Mouse (Mus musculus): ENCODE results near the gene Olfr18. TPM values are rescaled to one million over a fixed set of nuclear protein-coding genes. Genes with fewer than 3 reads are reported as not detected.

Olfr18 gene
- polyA plus RNA-seq (2014; fragmentation: Illumina TruSeq; extraction: RNeasy Lipid Tissue Mini Kit (QIAGEN cat#74804); ENCODE audit: low read depth, low replicate concordance), result not detected

DNA sequence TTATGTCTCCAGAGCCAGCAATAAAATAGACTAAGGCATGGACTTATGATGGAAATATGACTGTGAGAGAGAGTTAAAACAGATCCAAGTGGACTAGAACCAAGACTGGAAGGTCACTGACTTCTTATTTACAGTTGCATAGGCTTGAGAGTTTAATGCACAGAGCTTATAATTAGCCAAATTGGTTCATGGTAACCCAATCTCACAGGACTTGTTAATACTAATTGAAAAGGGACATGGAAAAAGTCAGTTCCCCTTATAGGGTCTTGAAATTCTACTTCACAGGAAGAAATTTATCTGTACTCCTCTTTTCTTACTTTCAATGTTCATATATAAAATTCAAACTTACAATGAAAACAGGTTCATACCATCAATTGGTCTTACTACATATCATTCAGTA lies at the start of gene Olfr18:
Olfr18 (minus strand) TSS at position 101 of the 400 bp plus-strand sequence.

DNA sequence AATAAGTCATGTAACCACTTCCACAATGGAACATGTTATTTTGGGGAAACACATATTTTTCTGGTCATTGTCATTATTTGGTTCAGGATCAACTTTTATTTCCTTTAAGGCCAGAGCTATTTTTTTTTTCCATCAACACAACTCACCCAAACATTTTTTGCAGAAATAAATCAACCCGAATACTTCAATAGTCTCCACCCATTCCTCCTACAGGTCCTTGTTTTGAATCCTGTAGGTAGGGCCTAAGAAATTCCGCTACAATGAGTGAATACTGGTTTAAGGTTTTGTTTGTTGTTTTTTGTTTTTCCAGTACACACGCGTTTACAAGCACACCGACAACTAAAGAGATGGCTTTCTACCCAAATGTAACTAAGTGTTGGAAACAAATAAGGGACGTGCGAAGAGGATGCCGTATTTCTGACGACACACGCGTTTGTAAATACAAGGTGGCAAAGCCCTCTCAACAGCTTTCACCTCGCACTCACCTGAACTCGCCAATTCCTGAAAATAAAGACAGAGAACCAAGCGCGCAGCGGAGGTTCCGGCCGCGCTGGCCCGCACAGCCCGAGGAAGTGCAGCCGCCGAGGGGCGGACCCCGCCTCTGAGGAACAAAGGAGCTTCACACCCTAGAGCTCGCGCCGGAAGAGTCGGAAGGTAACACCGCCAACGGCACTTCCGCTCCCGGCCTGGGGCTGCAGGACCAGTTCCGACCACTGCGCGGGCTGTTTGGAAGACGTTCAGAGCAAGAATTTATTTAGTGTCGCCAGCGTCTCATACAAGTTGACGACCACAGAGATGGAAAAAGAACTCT lies 48.8 kb upstream of the Olfr18 start, which contains the start of gene Zfp560:
Zfp560 (minus strand) TSS at position 646 of the 811 bp plus-strand sequence.

DNA sequence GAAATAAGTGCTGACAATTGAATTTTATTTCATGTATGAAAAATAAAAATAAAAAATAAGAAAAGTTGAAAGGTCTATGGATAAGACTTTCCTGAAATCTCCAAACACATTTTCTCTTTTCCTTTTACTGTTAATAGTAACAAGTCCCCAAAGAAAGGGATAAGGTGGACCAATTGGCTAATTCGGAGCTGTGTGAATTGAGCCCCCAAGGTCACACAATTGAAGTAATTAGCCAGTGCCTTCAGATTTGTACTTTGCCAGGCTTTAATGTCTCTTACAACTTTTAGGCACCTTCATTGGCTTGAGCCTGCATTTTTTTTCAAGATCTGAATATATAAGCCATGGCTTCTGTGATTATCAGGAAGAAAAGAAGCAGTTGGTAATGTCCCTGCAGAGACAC lies 37.7 kb downstream of the Olfr18 start, which contains the start of gene Olfr873:
Olfr873 (plus strand) TSS at position 301 of the 400 bp plus-strand sequence.

DNA sequence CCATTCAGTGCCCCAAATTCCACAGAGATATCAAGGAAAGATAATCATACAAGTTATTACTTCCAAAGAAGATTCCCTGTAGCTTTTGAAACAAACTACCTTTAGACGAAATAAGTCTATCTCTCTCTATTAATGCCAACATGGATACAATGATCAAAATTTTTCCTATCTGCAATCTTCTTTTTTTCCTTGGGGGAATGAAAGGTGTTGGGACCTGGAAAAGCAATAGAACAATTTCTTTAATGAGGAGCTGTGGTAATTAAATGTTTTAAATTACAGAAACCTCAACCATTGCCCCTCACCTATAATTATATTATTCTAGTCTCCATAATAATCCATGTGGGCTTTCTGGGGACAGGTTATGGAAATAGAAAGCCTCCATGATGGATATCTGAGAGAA lies 53.8 kb downstream of the Olfr18 start, which contains the start of gene Olfr39:
Olfr39 (plus strand) TSS at position 301 of the 400 bp plus-strand sequence.

Other genes starting within 250 kb of the Olfr18 start
- not detected for gene Olfr868, start 237.5 kb downstream of the Olfr18 start, polyA plus RNA-seq (2014; fragmentation: Illumina TruSeq; extraction: RNeasy Lipid Tissue Mini Kit (QIAGEN cat#74804); ENCODE audit: low read depth, low replicate concordance)
- gene Olfr869, start 207.1 kb downstream of the Olfr18 start, polyA plus RNA-seq (2014; fragmentation: Illumina TruSeq; extraction: RNeasy Lipid Tissue Mini Kit (QIAGEN cat#74804); ENCODE audit: low read depth, low replicate concordance), result not detected
- not detected for gene Olfr870, start 162.0 kb downstream of the Olfr18 start, polyA plus RNA-seq (2014; fragmentation: Illumina TruSeq; extraction: RNeasy Lipid Tissue Mini Kit (QIAGEN cat#74804); ENCODE audit: low read depth, low replicate concordance)
- gene Olfr871, start 123.9 kb downstream of the Olfr18 start, polyA plus RNA-seq (2014; fragmentation: Illumina TruSeq; extraction: RNeasy Lipid Tissue Mini Kit (QIAGEN cat#74804); ENCODE audit: low read depth, low replicate concordance), result not detected
- gene Olfr872, start 99.0 kb downstream of the Olfr18 start, polyA plus RNA-seq (2014; fragmentation: Illumina TruSeq; extraction: RNeasy Lipid Tissue Mini Kit (QIAGEN cat#74804); ENCODE audit: low read depth, low replicate concordance), result not detected
- gene Olfr39, start 53.7 kb downstream of the Olfr18 start, polyA plus RNA-seq (2014; fragmentation: Illumina TruSeq; extraction: RNeasy Lipid Tissue Mini Kit (QIAGEN cat#74804); ENCODE audit: low read depth, low replicate concordance), result not detected
- gene Olfr873, start 37.6 kb downstream of the Olfr18 start, polyA plus RNA-seq (2014; fragmentation: Illumina TruSeq; extraction: RNeasy Lipid Tissue Mini Kit (QIAGEN cat#74804); ENCODE audit: low read depth, low replicate concordance), result not detected
- gene Zfp560, start 49.1 kb upstream of the Olfr18 start, polyA plus RNA-seq (2014; fragmentation: Illumina TruSeq; extraction: RNeasy Lipid Tissue Mini Kit (QIAGEN cat#74804); ENCODE audit: low read depth, low replicate concordance), result 26.3 TPM
- 36.7 TPM for gene Zfp26, start 124.1 kb upstream of the Olfr18 start, polyA plus RNA-seq (2014; fragmentation: Illumina TruSeq; extraction: RNeasy Lipid Tissue Mini Kit (QIAGEN cat#74804); ENCODE audit: low read depth, low replicate concordance)
- 48.6 TPM for gene Zfp426, start 156.7 kb upstream of the Olfr18 start, polyA plus RNA-seq (2014; fragmentation: Illumina TruSeq; extraction: RNeasy Lipid Tissue Mini Kit (QIAGEN cat#74804); ENCODE audit: low read depth, low replicate concordance)
- gene Zfp266, start 185.3 kb upstream of the Olfr18 start, polyA plus RNA-seq (2014; fragmentation: Illumina TruSeq; extraction: RNeasy Lipid Tissue Mini Kit (QIAGEN cat#74804); ENCODE audit: low read depth, low replicate concordance), result 59.3 TPM
- 23.9 TPM for gene Zfp846, start 245.2 kb upstream of the Olfr18 start, polyA plus RNA-seq (2014; fragmentation: Illumina TruSeq; extraction: RNeasy Lipid Tissue Mini Kit (QIAGEN cat#74804); ENCODE audit: low read depth, low replicate concordance)